Mouse (Mus musculus): ENCODE results near the gene Nutf2. TPM values are rescaled to one million over a fixed set of nuclear protein-coding genes. Genes with fewer than 3 reads are reported as not detected.

Nutf2 gene
- total and polyA plus RNA-seq, 3 experiments, result 11.2 to 223 (median 144) TPM

- dilution Hi-C loops (cut with MboI; ENCODE audit: extremely low pct_ligation_motif_present, extremely low pct_unique_long_range_greater_than_20kb, low sequenced_read_pairs), result no loop called here
- Histone ChIP-seq H3K79me2 (replicated peaks; ENCODE audit: control insufficient read depth, extremely low read depth, insufficient read depth, poor library complexity, severe bottlenecking) (peaks cover 8% of the 10 kb centered on the region; the same call in 1 of the 2 replicates), H3K36me3 (replicated peaks in 1 of 2; ENCODE audit: control insufficient read depth in 1 of 2, insufficient read depth in 1 of 2, low read length in 1 of 2) (peaks cover 2 to 21% of the 10 kb centered on the region in 2 experiments), H3K4me3 (replicated peaks in 1 of 3; ENCODE audit: low read depth in 2 of 3, low read length in 2 of 3, poor library complexity in 1 of 3) (peak overlapping the region; percentile 93 to 99 (median 95)), H3K9ac (ENCODE audit: insufficient read depth, low read depth) (peak overlapping the region; percentile 86), H3K27ac (ENCODE audit: insufficient read depth, low read depth) (no peak overlapping the region), H3K4me1 (ENCODE audit: control insufficient read depth in 1 of 2, insufficient read depth in 2 of 2) (peaks cover 0 to 19% of the 10 kb centered on the region in 2 experiments; a peak in 2 of 4 replicates), H3K4me2 (ENCODE audit: insufficient read depth, low read depth, poor library complexity, severe bottlenecking) (peak overlapping the region; percentile 72), H3K9me3 (replicated peaks; ENCODE audit: low read length) (no peaks in the 10 kb centered on the region), H3K27me3 (replicated peaks) (no peaks in the 10 kb centered on the region)
- in situ Hi-C loops (cut with MboI; ENCODE audit: low pct_ligation_motif_present, low pct_unique_long_range_greater_than_20kb, low sequenced_read_pairs), result no loop called here
- TF ChIP-seq ZNF384 (IDR thresholded peaks at IDR 0.05; ENCODE audit: low read depth, low read length), result no peak
- no peak for TF ChIP-seq RAD21 (IDR thresholded peaks at IDR 0.05; ENCODE audit: low read depth, low read length)
- no peak for TF ChIP-seq CHD1 (IDR thresholded peaks at IDR 0.05; ENCODE audit: low read depth, low read length)
- TF ChIP-seq CHD2 (IDR thresholded peaks at IDR 0.05; ENCODE audit: low read length), result no peak
- no peak for TF ChIP-seq JUND (conservative IDR thresholded peaks at IDR 0.05; ENCODE audit: low read depth, low read length)
- no peak for DNase-seq (ENCODE audit: extremely low read depth)
Observed at GRCm38 (mm10) chr8:105900941-105901616, 40.7 kb downstream of the Nutf2 start.

GRCm38 (mm10) chr8:105919390-105919789 is 59.0 kb downstream of the Nutf2 start:
- H3K27ac ChIP-seq (ENCODE audit: insufficient read depth, low read depth), result no peak overlapping the region
- H3K27me3 ChIP-seq (replicated peaks), result no peaks in the 10 kb centered on the region
- no peak for TF ChIP-seq USF2 (conservative IDR thresholded peaks at IDR 0.05; ENCODE audit: low read depth, low read length)
- TF ChIP-seq KAT2A (IDR thresholded peaks at IDR 0.05; ENCODE audit: insufficient replicate concordance, low read length), result no peak
- no peak for TF ChIP-seq ZNF384 (IDR thresholded peaks at IDR 0.05; ENCODE audit: low read depth, low read length)
- TF ChIP-seq MAZ (IDR thresholded peaks at IDR 0.05; ENCODE audit: low read depth, low read length), result no peak
- no peak for TF ChIP-seq ZC3H11A (IDR thresholded peaks at IDR 0.05; ENCODE audit: low read depth, low read length)
- no peak for TF ChIP-seq ZKSCAN1 (IDR thresholded peaks at IDR 0.05; ENCODE audit: borderline replicate concordance, low read depth, low read length)
- no peak for TF ChIP-seq ELF1 (IDR thresholded peaks at IDR 0.05; ENCODE audit: low read depth, low read length)
- no peak for TF ChIP-seq RAD21 (IDR thresholded peaks at IDR 0.05; ENCODE audit: low read depth, low read length)
- TF ChIP-seq SMC3 (IDR thresholded peaks at IDR 0.05; ENCODE audit: low read depth, low read length), result no peak
- TF ChIP-seq CTCF (conservative IDR thresholded peaks at IDR 0.05 in 1 of 2, IDR thresholded peaks at IDR 0.05 in 1 of 2; ENCODE audit: low read depth in 2 of 2, low read length in 2 of 2), result no peak
- TF ChIP-seq NELFE (IDR thresholded peaks at IDR 0.05; ENCODE audit: low read depth, low read length), result no peak
- no peak for TF ChIP-seq E2F4 (IDR thresholded peaks at IDR 0.05; ENCODE audit: insufficient replicate concordance, low read depth, low read length)
- TF ChIP-seq NRF1 (IDR thresholded peaks at IDR 0.05; ENCODE audit: low read depth, low read length), result no peak
- no peak for TF ChIP-seq EP300 (IDR thresholded peaks at IDR 0.05; ENCODE audit: low read length)
- no peak for TF ChIP-seq MAX (IDR thresholded peaks at IDR 0.05; ENCODE audit: low read length)
- TF ChIP-seq CHD1 (IDR thresholded peaks at IDR 0.05; ENCODE audit: low read depth, low read length), result no peak
- TF ChIP-seq TBP (conservative IDR thresholded peaks at IDR 0.05; ENCODE audit: low read depth, low read length), result no peak
- TF ChIP-seq JUN (IDR thresholded peaks at IDR 0.05; ENCODE audit: insufficient read depth, low read depth, low read length), result no peak
- TF ChIP-seq POLR2A (IDR thresholded peaks at IDR 0.05; ENCODE audit: low read depth, low read length), result no peak
- TF ChIP-seq SIN3A (IDR thresholded peaks at IDR 0.05; ENCODE audit: low read length), result no peak
- dilution Hi-C loops (cut with MboI; ENCODE audit: extremely low pct_ligation_motif_present, extremely low pct_unique_long_range_greater_than_20kb, low sequenced_read_pairs) (no loop called here), in situ Hi-C loops (cut with MboI; ENCODE audit: low pct_ligation_motif_present, low pct_unique_long_range_greater_than_20kb, low sequenced_read_pairs) (no loop called here)
- H3K9me3 ChIP-seq (replicated peaks; ENCODE audit: low read length), result no peaks in the 10 kb centered on the region
- H3K4me1 ChIP-seq (ENCODE audit: control insufficient read depth in 1 of 2, insufficient read depth in 2 of 2), result peaks cover 6 to 15% of the 10 kb centered on the region in 2 experiments; a peak in 3 of 4 replicates
- no peak overlapping the region for H3K4me2 ChIP-seq (ENCODE audit: insufficient read depth, low read depth, poor library complexity, severe bottlenecking)
- no peak overlapping the region for H3K9ac ChIP-seq (ENCODE audit: insufficient read depth, low read depth)
- DNase-seq (ENCODE audit: extremely low read depth), result no peak
- no peaks in the 10 kb centered on the region for H3K79me2 ChIP-seq (replicated peaks; ENCODE audit: control insufficient read depth, extremely low read depth, insufficient read depth, poor library complexity, severe bottlenecking)
- H3K36me3 ChIP-seq (replicated peaks in 1 of 2; ENCODE audit: control insufficient read depth in 1 of 2, insufficient read depth in 1 of 2, low read length in 1 of 2), result peaks cover 13 to 57% of the 10 kb centered on the region in 2 experiments
- H3K4me3 ChIP-seq (replicated peaks in 1 of 3; ENCODE audit: low read depth in 2 of 3, low read length in 2 of 3, poor library complexity in 1 of 3), result no peak overlapping the region
